Mouse (Mus musculus): ENCODE data around the gene Stat5b. TPM values are rescaled to one million over a fixed set of nuclear protein-coding genes. Genes with fewer than 3 reads are reported as not detected.
A peak's percentile ranks its signal among the peaks of the same experiment; 100 is the strongest.

Stat5b gene
- polyA plus RNA-seq, 2 experiments: 22.1 to 24.4 TPM

DNA sequence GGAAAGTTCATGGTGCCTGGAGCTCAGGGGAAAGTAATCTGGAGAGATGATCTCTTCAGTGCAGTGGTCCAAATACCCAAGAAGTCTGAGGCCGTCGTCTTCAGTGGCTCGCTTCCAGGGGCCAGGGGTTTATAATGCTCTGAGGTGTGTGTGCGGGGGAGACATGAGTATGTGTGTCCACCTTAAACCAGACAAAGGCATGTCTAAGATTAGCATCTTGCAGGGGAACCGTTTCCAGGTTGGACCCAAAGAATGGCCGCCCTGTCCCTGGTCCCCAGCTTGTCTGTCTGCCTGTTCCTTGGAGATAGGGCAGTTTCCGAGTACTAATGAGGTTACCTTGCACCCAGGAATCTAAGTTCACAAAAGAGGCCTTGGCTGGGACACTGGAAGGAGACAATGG, 87.7 kb downstream of the Stat5b start, which contains the start of gene Hcrt:
TSS of gene Hcrt (minus strand) at position 101 of the 400 bp plus-strand sequence.
- ATAC-seq (ENCODE audit: low FRiP score, low read depth): no peak
- WGBS: 83% methylated on average over 7 of the region's 7 CpGs
- TF ChIP-seq POLR2A (IDR thresholded peaks at IDR 0.05; ENCODE audit: borderline replicate concordance, extremely low read depth, insufficient read depth, insufficient read length): no peak

DNA sequence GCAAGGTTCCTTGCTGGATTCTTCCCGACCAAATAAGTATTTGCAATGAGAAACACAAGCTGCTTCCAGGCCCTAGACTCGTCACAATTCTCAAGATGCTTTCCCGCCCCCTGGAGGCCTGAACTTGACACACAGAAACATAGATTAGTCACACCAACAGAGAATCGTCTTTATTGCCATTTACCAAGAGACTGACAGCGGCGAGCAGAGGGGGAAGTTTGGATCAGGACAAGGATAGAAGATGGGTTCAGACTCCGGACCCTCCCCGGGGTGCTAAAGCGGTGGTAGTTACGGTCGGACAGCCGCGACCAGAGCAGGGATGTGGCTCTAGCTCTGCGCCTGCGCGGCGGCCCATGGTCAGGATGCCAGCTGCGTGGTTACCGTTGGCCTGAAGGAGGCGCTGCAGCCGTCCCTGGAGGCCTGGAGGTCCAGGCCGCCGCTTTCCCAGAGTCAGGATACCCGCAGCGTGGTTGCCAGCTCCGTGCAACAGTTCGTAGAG, 88.9 kb downstream of the Stat5b start:
- peaks cover 42% of the 10 kb centered on the region for H3K27me3 ChIP-seq (ENCODE audit: control insufficient read depth, insufficient read depth, low read length)
- H3K36me3 ChIP-seq (ENCODE audit: control insufficient read depth, insufficient read depth, low read length): no peaks in the 10 kb centered on the region
- H3K9me3 ChIP-seq (ENCODE audit: control insufficient read depth, low read length): no peaks in the 10 kb centered on the region
- no peak for ATAC-seq (ENCODE audit: low FRiP score, low read depth)
- H3K4me2 ChIP-seq (replicated peaks; ENCODE audit: low read depth, low read length, severe bottlenecking): peak overlapping the region; percentile 47
- peak; percentile 47 for DNase-seq (ENCODE audit: low spot score)
- peak overlapping the region; percentile 29; the same call in 1 of the 2 replicates for H3K9ac ChIP-seq (ENCODE audit: low read depth, low read length, severe bottlenecking)
- 1% methylated on average over 26 of the region's 27 CpGs for WGBS
- peak overlapping the region; percentile 27 for H3K4me3 ChIP-seq (replicated peaks; ENCODE audit: low read length)
- H3K4me1 ChIP-seq (ENCODE audit: control insufficient read depth, insufficient read depth, low read length): no peaks in the 10 kb centered on the region
- no peak for TF ChIP-seq POLR2A (IDR thresholded peaks at IDR 0.05; ENCODE audit: borderline replicate concordance, extremely low read depth, insufficient read depth, insufficient read length)
- no peak overlapping the region for H3K27ac ChIP-seq (replicated peaks; ENCODE audit: low read depth, low read length)

More for the DNA sequence above, 87.7 kb downstream of the Stat5b start, which contains the start of gene Hcrt:
- Histone ChIP-seq H3K36me3 (ENCODE audit: control insufficient read depth, insufficient read depth, low read length) (no peaks in the 10 kb centered on the region), H3K4me3 (replicated peaks; ENCODE audit: low read length) (peak within 1 kb of the TSS; percentile 27), H3K4me1 (ENCODE audit: control insufficient read depth, insufficient read depth, low read length) (no peaks in the 10 kb centered on the region), H3K27me3 (ENCODE audit: control insufficient read depth, insufficient read depth, low read length) (peaks cover 39% of the 10 kb centered on the region), H3K9ac (ENCODE audit: low read depth, low read length, severe bottlenecking) (peak within 1 kb of the TSS; percentile 29; the same call in 1 of the 2 replicates), H3K4me2 (replicated peaks; ENCODE audit: low read depth, low read length, severe bottlenecking) (peak within 1 kb of the TSS; percentile 47), H3K9me3 (ENCODE audit: control insufficient read depth, low read length) (no peaks in the 10 kb centered on the region), H3K27ac (replicated peaks; ENCODE audit: low read depth, low read length) (no peak within 1 kb of the TSS)
- no peak for DNase-seq (ENCODE audit: low spot score)

DNA sequence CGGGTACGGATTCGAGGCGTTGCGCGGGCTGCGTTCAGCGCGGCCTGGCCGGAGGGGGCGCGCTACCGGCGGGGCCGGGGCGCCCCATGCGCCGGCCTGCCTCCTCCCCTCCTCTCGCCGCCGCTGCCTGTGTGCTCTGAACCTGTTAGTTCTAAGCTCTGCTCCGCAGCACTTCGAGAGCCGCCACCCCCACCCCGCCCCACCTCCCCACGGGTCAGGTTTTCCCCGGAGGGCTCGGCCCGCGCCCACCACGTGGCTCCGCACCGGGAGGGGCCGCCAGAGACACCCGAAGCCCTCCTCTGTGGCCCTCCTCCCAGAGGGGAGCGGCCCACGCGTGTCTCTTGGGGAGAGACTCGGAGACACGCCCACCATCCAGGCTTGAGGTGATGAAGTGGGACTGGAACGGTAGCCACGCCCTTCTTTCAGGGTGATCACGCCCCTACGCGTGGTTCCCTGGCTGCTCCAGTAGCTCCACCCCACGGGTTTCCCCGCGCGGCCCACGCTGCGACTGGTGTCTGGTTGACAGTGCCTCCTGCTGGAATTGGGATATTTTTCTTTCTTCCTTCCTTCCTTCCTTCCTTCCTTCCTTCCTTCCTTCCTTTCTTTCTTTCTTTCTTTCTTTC, 90.8 kb downstream of the Stat5b start, which contains the start of gene Kcnh4:
TSS of gene Kcnh4 (minus strand) at position 332 of the 623 bp plus-strand sequence.
- ATAC-seq (ENCODE audit: low FRiP score, low read depth) (no peak), DNase-seq (ENCODE audit: low spot score) (peak; percentile 49)
- no peak for TF ChIP-seq POLR2A (IDR thresholded peaks at IDR 0.05; ENCODE audit: borderline replicate concordance, extremely low read depth, insufficient read depth, insufficient read length)
- Histone ChIP-seq H3K27me3 (ENCODE audit: control insufficient read depth, insufficient read depth, low read length) (peaks cover 42% of the 10 kb centered on the region), H3K27ac (replicated peaks; ENCODE audit: low read depth, low read length) (no peak within 1 kb of the TSS), H3K36me3 (ENCODE audit: control insufficient read depth, insufficient read depth, low read length) (no peaks in the 10 kb centered on the region), H3K4me1 (ENCODE audit: control insufficient read depth, insufficient read depth, low read length) (no peaks in the 10 kb centered on the region), H3K9me3 (ENCODE audit: control insufficient read depth, low read length) (no peaks in the 10 kb centered on the region), H3K4me2 (replicated peaks; ENCODE audit: low read depth, low read length, severe bottlenecking) (peak within 1 kb of the TSS; percentile 35), H3K4me3 (replicated peaks; ENCODE audit: low read length) (peak within 1 kb of the TSS; percentile 17), H3K9ac (ENCODE audit: low read depth, low read length, severe bottlenecking) (no peak within 1 kb of the TSS)
- whole genome bisulfite sequencing: 5% methylated on average over 29 of the region's 51 CpGs

DNA sequence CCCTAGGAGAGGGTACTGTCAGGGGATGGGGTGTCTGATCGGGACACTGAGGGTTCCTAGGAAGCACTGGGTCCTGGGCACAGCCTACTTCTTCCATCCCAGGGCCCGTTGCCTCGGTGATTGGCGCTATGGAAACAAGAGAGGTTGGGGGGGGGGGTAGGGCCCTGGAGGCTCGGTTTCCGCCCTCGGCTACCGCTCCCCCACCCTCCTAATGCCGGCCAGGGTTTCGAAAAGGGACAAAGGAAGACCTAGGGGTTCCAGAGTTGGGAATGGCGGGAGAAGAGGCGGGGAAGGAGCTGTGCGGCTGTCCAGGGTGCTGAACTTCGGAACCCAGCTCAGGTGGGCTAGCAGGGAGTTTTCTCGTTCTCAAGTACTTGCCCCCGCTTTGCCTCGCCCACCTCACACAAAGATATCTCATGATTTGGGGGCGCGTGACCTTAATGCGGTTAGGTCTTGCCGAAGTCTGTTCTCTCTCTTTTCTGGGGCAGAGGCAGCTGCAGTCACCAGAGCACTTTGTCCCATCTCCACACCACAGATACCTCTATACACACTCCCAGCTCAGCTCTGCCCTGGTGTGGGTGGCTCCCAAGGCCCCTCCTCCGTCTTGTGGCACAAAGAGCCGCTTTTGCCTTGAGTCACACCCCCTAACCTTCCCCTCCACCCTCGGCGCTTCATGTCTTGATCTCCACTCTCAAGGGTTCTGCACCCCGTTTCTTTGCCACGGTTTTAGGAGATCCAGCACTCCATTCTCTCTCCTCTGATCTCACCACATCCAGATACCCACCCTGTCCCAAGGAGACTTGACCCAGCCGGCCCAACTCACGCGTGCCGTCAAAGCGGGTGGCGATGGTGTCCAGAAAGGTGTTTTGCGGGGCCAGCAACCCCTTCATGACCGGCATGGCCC, 91.6 kb downstream of the Stat5b start:
- H3K4me2 ChIP-seq (replicated peaks; ENCODE audit: low read depth, low read length, severe bottlenecking): peak overlapping the region; percentile 35
- H3K9me3 ChIP-seq (ENCODE audit: control insufficient read depth, low read length): no peaks in the 10 kb centered on the region
- no peak overlapping the region for H3K27ac ChIP-seq (replicated peaks; ENCODE audit: low read depth, low read length)
- peaks cover 42% of the 10 kb centered on the region for H3K27me3 ChIP-seq (ENCODE audit: control insufficient read depth, insufficient read depth, low read length)
- H3K4me3 ChIP-seq (replicated peaks; ENCODE audit: low read length): peak overlapping the region; percentile 17; the same call in 1 of the 2 replicates
- no peaks in the 10 kb centered on the region for H3K36me3 ChIP-seq (ENCODE audit: control insufficient read depth, insufficient read depth, low read length)
- 3% methylated on average over 35 of the region's 35 CpGs for WGBS
- no peak overlapping the region for H3K9ac ChIP-seq (ENCODE audit: low read depth, low read length, severe bottlenecking)
- no peak for TF ChIP-seq POLR2A (IDR thresholded peaks at IDR 0.05; ENCODE audit: borderline replicate concordance, extremely low read depth, insufficient read depth, insufficient read length)
- ATAC-seq (ENCODE audit: low FRiP score, low read depth) (no peak), DNase-seq (ENCODE audit: low spot score) (peak; percentile 58)
- H3K4me1 ChIP-seq (ENCODE audit: control insufficient read depth, insufficient read depth, low read length): no peaks in the 10 kb centered on the region

DNA sequence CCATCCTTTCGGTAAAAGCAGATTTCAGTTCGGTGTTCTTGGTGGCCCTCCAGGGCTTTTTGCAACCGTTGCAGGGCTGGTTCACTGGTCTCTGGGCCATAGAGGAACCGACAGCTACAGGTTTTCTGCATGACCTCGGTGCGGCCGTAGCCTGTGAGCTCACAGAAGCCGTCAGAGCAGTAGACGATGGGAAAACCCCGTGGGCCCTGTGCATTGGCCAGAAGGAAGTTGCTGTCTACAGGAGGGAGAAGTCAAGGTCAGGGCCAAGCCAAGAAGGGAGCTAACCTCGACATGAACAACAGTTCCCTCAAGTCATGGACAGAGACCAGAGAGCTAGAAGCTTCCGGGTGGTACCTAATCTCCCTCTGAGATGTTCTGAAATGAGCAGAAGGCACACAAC, 93.0 kb downstream of the Stat5b start:
- Histone ChIP-seq H3K36me3 (ENCODE audit: control insufficient read depth, insufficient read depth, low read length) (no peaks in the 10 kb centered on the region), H3K4me1 (ENCODE audit: control insufficient read depth, insufficient read depth, low read length) (no peaks in the 10 kb centered on the region), H3K27ac (replicated peaks; ENCODE audit: low read depth, low read length) (no peak overlapping the region), H3K27me3 (ENCODE audit: control insufficient read depth, insufficient read depth, low read length) (peaks cover 41% of the 10 kb centered on the region), H3K4me2 (replicated peaks; ENCODE audit: low read depth, low read length, severe bottlenecking) (no peak overlapping the region), H3K9ac (ENCODE audit: low read depth, low read length, severe bottlenecking) (no peak overlapping the region), H3K9me3 (ENCODE audit: control insufficient read depth, low read length) (no peaks in the 10 kb centered on the region), H3K4me3 (replicated peaks; ENCODE audit: low read length) (no peak overlapping the region)
- ATAC-seq (ENCODE audit: low FRiP score, low read depth) (no peak), DNase-seq (ENCODE audit: low spot score) (no peak)
- TF ChIP-seq POLR2A (IDR thresholded peaks at IDR 0.05; ENCODE audit: borderline replicate concordance, extremely low read depth, insufficient read depth, insufficient read length): no peak
- 88% methylated on average over 12 of the region's 12 CpGs for WGBS
